Mouse (Mus musculus): ENCODE data around the gene Hopx. TPM values are rescaled to one million over a fixed set of nuclear protein-coding genes. Genes with fewer than 3 reads are reported as not detected.

Gene Hopx
- polyA plus RNA-seq, 1 experiment from 2014 or later = 0.14 TPM

DNA sequence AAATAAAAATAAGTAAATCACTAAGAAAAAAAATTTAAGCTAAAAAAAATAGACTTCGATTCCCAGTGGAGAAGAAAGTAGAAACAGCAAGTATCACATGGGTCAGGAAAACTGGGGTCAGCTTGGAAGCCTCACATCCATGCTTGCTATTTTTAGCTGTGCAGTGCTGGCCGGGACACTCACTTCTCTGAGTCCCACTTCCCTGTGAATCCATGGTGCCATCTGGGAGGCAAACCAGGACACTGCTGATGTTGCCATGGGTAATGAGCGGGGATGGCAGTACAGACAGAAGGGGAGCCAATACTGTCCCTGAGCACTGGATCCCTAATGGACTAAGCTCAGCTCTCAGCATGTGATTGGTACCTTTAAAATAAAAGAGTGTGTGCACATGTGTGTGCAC, 28.2 kb upstream of the Hopx start:
- Histone ChIP-seq H3K4me1 (peaks cover 16% of the 10 kb centered on the region), H3K27me3 (ENCODE audit: low read depth, poor library complexity, severe bottlenecking) (peaks cover 16% of the 10 kb centered on the region), H3K4me3 (no peak overlapping the region), H3K9me3 (replicated peaks) (no peaks in the 10 kb centered on the region), H3K36me3 (no peaks in the 10 kb centered on the region), H3K27ac (replicated peaks) (no peak overlapping the region)
- WGBS = 91% methylated on average over 3 of the region's 3 CpGs
- no peak for DNase-seq (ENCODE audit: low spot score)

GRCm38 (mm10) chr5:77141336-77141735, 26.4 kb upstream of the Hopx start:
- no peaks in the 10 kb centered on the region for H3K36me3 ChIP-seq
- H3K27ac ChIP-seq (replicated peaks) = no peak overlapping the region
- H3K9me3 ChIP-seq (replicated peaks) = no peaks in the 10 kb centered on the region
- peaks cover 30% of the 10 kb centered on the region for H3K27me3 ChIP-seq (ENCODE audit: low read depth, poor library complexity, severe bottlenecking)
- 82% methylated on average over 7 of the region's 7 CpGs for WGBS
- no peak for DNase-seq (ENCODE audit: low spot score)
- peaks cover 24% of the 10 kb centered on the region for H3K4me1 ChIP-seq
- H3K4me3 ChIP-seq = no peak overlapping the region

GRCm38 (mm10) chr5:77140861-77141260, 25.9 kb upstream of the Hopx start:
- 94% methylated on average over 6 of the region's 6 CpGs for WGBS
- H3K9me3 ChIP-seq (replicated peaks) = no peaks in the 10 kb centered on the region

GRCm38 (mm10) chr5:77140108-77140507, 25.2 kb upstream of the Hopx start:
- no peak for DNase-seq (ENCODE audit: low spot score)
- Histone ChIP-seq H3K27me3 (ENCODE audit: low read depth, poor library complexity, severe bottlenecking) (peaks cover 42% of the 10 kb centered on the region), H3K9me3 (replicated peaks) (no peaks in the 10 kb centered on the region), H3K4me3 (no peak overlapping the region), H3K4me1 (peaks cover 24% of the 10 kb centered on the region), H3K27ac (replicated peaks) (no peak overlapping the region), H3K36me3 (no peaks in the 10 kb centered on the region)
- 61% methylated on average over 6 of the region's 6 CpGs for WGBS

More at GRCm38 (mm10) chr5:77140861-77141260, 25.9 kb upstream of the Hopx start:
- H3K4me3 ChIP-seq = no peak overlapping the region
- no peak for DNase-seq (ENCODE audit: low spot score)
- H3K36me3 ChIP-seq = no peaks in the 10 kb centered on the region
- H3K27me3 ChIP-seq (ENCODE audit: low read depth, poor library complexity, severe bottlenecking) = peaks cover 34% of the 10 kb centered on the region
- H3K27ac ChIP-seq (replicated peaks) = no peak overlapping the region
- peaks cover 24% of the 10 kb centered on the region for H3K4me1 ChIP-seq

DNA sequence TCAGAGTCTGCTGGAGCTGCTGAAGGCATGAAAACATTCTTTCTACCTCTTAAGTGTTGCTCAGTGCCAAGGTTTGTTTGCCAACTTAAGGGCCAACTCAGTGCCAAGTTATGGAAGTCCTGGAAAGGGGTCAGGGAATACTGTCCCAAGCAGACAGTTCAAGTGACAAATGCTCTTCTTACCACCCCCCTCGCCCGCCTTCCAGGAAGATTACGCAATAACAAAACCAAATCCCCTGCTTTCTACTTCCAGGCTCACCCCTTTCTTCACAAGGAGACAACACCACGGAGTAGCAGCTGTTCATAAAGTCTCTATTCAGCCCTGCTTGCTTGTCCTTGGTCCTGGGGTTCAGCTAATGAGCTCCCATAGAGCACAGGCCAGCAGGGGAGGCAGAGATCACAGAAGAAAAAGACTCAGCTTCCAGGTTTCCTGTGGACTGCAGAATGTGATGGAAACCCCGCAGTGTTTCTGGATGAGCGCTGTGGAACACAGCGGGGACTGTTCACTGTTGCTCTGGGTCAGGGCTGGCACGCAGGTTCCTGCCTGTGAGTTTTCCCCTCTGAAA, 22.9 kb upstream of the Hopx start:
- WGBS = 17% methylated on average over 8 of the region's 8 CpGs
- H3K27ac ChIP-seq (replicated peaks) = no peak overlapping the region
- H3K9me3 ChIP-seq (replicated peaks) = no peaks in the 10 kb centered on the region
- no peak for DNase-seq (ENCODE audit: low spot score)
- peaks cover 19% of the 10 kb centered on the region for H3K4me1 ChIP-seq
- no peak overlapping the region for H3K4me3 ChIP-seq
- H3K27me3 ChIP-seq (ENCODE audit: low read depth, poor library complexity, severe bottlenecking) = peaks cover 58% of the 10 kb centered on the region
- no peaks in the 10 kb centered on the region for H3K36me3 ChIP-seq

GRCm38 (mm10) chr5:77136684-77137224, 21.8 kb upstream of the Hopx start:
- Histone ChIP-seq H3K36me3 (no peaks in the 10 kb centered on the region), H3K4me3 (no peak overlapping the region), H3K27ac (replicated peaks) (no peak overlapping the region), H3K4me1 (peaks cover 19% of the 10 kb centered on the region), H3K27me3 (ENCODE audit: low read depth, poor library complexity, severe bottlenecking) (peaks cover 66% of the 10 kb centered on the region), H3K9me3 (replicated peaks) (no peaks in the 10 kb centered on the region)
- WGBS = 73% methylated on average over 4 of the region's 4 CpGs
- DNase-seq (ENCODE audit: low spot score) = no peak

- Histone ChIP-seq H3K27me3 (ENCODE audit: low read depth, poor library complexity, severe bottlenecking) (peaks cover 84% of the 10 kb centered on the region), H3K4me1 (peaks cover 24% of the 10 kb centered on the region), H3K4me3 (no peak overlapping the region), H3K9me3 (replicated peaks) (no peaks in the 10 kb centered on the region), H3K27ac (replicated peaks) (no peak overlapping the region), H3K36me3 (no peaks in the 10 kb centered on the region)
- DNase-seq (ENCODE audit: low spot score) = no peak
- WGBS = 87% methylated on average over 2 of the region's 2 CpGs
Measured at GRCm38 (mm10) chr5:77134961-77135360, 20.0 kb upstream of the Hopx start.

- Histone ChIP-seq H3K27me3 (ENCODE audit: low read depth, poor library complexity, severe bottlenecking) (peaks cover 87% of the 10 kb centered on the region), H3K36me3 (no peaks in the 10 kb centered on the region), H3K4me3 (no peak overlapping the region), H3K9me3 (replicated peaks) (no peaks in the 10 kb centered on the region), H3K27ac (replicated peaks) (no peak overlapping the region), H3K4me1 (peaks cover 23% of the 10 kb centered on the region)
- 75% methylated on average over 4 of the region's 4 CpGs for WGBS
- no peak for DNase-seq (ENCODE audit: low spot score)
Measured at GRCm38 (mm10) chr5:77134465-77134864, 19.5 kb upstream of the Hopx start.

DNA sequence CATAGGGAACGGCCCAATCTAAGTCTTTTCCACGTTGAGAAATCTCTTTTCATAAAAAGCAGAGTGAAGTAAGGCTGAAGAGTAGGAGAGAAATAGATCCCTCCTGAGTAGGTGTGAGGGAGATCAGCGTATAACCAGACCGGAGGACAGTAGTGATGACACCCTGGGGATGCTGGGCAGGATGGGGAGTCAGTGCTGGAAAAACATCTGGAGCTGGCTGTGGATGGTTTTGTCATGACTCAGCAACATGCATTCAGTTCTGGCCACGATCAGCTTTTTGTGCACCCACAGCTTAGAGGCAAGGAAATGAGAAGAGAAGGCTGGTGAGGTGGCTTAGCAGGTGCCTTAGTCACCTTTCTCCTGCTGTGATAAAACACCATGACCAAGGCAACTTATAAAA, 19.0 kb upstream of the Hopx start:
- Histone ChIP-seq H3K27me3 (ENCODE audit: low read depth, poor library complexity, severe bottlenecking) (peaks cover 87% of the 10 kb centered on the region), H3K4me1 (peaks cover 23% of the 10 kb centered on the region), H3K4me3 (no peak overlapping the region), H3K27ac (replicated peaks) (no peak overlapping the region), H3K9me3 (replicated peaks) (no peaks in the 10 kb centered on the region), H3K36me3 (no peaks in the 10 kb centered on the region)
- 83% methylated on average over 5 of the region's 5 CpGs for WGBS
- no peak for DNase-seq (ENCODE audit: low spot score)

GRCm38 (mm10) chr5:77132457-77133135, 17.7 kb upstream of the Hopx start:
- peaks cover 85% of the 10 kb centered on the region for H3K27me3 ChIP-seq (ENCODE audit: low read depth, poor library complexity, severe bottlenecking)
- no peak overlapping the region for H3K4me3 ChIP-seq
- H3K4me1 ChIP-seq = peaks cover 15% of the 10 kb centered on the region
- WGBS = 84% methylated on average over 2 of the region's 2 CpGs
- H3K36me3 ChIP-seq = no peaks in the 10 kb centered on the region
- no peak for DNase-seq (ENCODE audit: low spot score)
- H3K9me3 ChIP-seq (replicated peaks) = no peaks in the 10 kb centered on the region
- H3K27ac ChIP-seq (replicated peaks) = no peak overlapping the region

DNA sequence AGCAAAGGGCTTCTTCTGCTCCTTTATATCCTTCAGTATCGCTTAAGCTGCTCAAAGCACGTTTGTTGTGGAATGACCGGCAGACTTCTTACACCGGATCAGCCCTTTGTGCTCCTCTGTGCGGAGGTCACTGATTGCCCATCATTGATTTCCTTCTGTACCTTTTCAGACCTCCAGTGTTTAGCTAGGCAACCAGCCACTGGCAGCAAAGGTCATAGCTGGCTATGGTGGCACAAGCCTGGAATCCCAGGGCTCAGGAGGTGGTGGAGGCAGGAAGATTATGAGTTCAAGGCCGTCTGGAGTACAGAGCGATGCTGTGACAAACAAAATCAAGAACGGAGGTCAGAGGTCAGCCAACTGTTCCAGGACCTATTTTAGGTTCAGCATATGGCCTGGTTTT, 17.0 kb upstream of the Hopx start:
- Histone ChIP-seq H3K9me3 (replicated peaks) (no peaks in the 10 kb centered on the region), H3K27ac (replicated peaks) (no peak overlapping the region), H3K4me3 (no peak overlapping the region), H3K27me3 (ENCODE audit: low read depth, poor library complexity, severe bottlenecking) (peaks cover 89% of the 10 kb centered on the region), H3K36me3 (no peaks in the 10 kb centered on the region), H3K4me1 (peaks cover 12% of the 10 kb centered on the region; the same call in 1 of the 2 replicates)
- no peak for DNase-seq (ENCODE audit: low spot score)
- WGBS = 68% methylated on average over 8 of the region's 8 CpGs

- DNase-seq (ENCODE audit: low spot score) = no peak
- Histone ChIP-seq H3K27me3 (ENCODE audit: low read depth, poor library complexity, severe bottlenecking) (peaks cover 89% of the 10 kb centered on the region), H3K36me3 (no peaks in the 10 kb centered on the region), H3K9me3 (replicated peaks) (no peaks in the 10 kb centered on the region), H3K4me1 (peaks cover 7% of the 10 kb centered on the region; the same call in 1 of the 2 replicates), H3K4me3 (no peak overlapping the region), H3K27ac (replicated peaks) (no peak overlapping the region)
- WGBS = 77% methylated on average over 16 of the region's 16 CpGs
Measured at GRCm38 (mm10) chr5:77130310-77131020, 15.5 kb upstream of the Hopx start.

GRCm38 (mm10) chr5:77129907-77130306, 15.0 kb upstream of the Hopx start:
- Histone ChIP-seq H3K36me3 (no peaks in the 10 kb centered on the region), H3K27me3 (ENCODE audit: low read depth, poor library complexity, severe bottlenecking) (peaks cover 89% of the 10 kb centered on the region), H3K27ac (replicated peaks) (no peak overlapping the region), H3K4me3 (no peak overlapping the region), H3K9me3 (replicated peaks) (no peaks in the 10 kb centered on the region), H3K4me1 (peaks cover 7% of the 10 kb centered on the region; the same call in 1 of the 2 replicates)
- WGBS = 84% methylated on average over 2 of the region's 2 CpGs
- no peak for DNase-seq (ENCODE audit: low spot score)
